Mouse (Mus musculus) thymus, adult 2 months (tissue): ENCODE measurements around the gene Tm2d1.

Experiments used
- CTCF ChIP-seq: fragments of 200-500 bp; IDR thresholded peaks from 2 replicates; pipeline ENCODE4 v1.5.1; 2012; ENCODE audit warnings: mild to moderate bottlenecking, control low read depth, low read length, moderate library complexity, borderline replicate concordance; ENCODE audit not compliant: control insufficient read depth, poor library complexity, insufficient read depth; ENCODE audit errors: extremely low read depth
- POLR2A ChIP-seq: fragments of 200-500 bp; IDR thresholded peaks from 2 replicates; pipeline ENCODE4 v1.6.1; 2012; ENCODE audit warnings: mild to moderate bottlenecking, low read length, control low read depth, moderate library complexity; ENCODE audit not compliant: control insufficient read depth, poor library complexity, insufficient read depth; ENCODE audit errors: extremely low read depth

- TF ChIP-seq POLR2A, result no peak
- no peak for TF ChIP-seq CTCF
Observed at GRCm38 (mm10) chr4:98403492-98403891, 20.4 kb upstream of the Tm2d1 start.
